Mouse (Mus musculus) ES-E14 (cell line): Measurements from ENCODE around the gene Wnt5a.

Experiments
- CHD2 ChIP-seq: IDR thresholded peaks from 2 replicates; pipeline ENCODE4 v1.6.1; 2014; ENCODE audit warnings: mild to moderate bottlenecking, low read depth, low read length, inconsistent platforms
- HCFC1 ChIP-seq: IDR thresholded peaks from 2 replicates; pipeline ENCODE4 v1.6.1; 2012; ENCODE audit warnings: low read length, inconsistent platforms, borderline replicate concordance; ENCODE audit not compliant: insufficient read depth
- MAFK ChIP-seq: IDR thresholded peaks from 2 replicates; pipeline ENCODE4 v1.6.1; 2014; ENCODE audit warnings: mild to moderate bottlenecking, low read depth, low read length, inconsistent platforms; ENCODE audit not compliant: insufficient read depth
- ZC3H11A ChIP-seq: IDR thresholded peaks from 2 replicates; pipeline ENCODE4 v1.6.1; 2012; ENCODE audit warnings: low read depth, mild to moderate bottlenecking, inconsistent platforms, low read length, borderline replicate concordance
- ZNF384 ChIP-seq: IDR thresholded peaks from 2 replicates; pipeline ENCODE4 v1.6.1; 2012; ENCODE audit warnings: low read depth, low read length, inconsistent platforms

GRCm38 (mm10) chr14:28457428-28457827 lies 47.1 kb upstream of the Wnt5a start:
- no peak for TF ChIP-seq CHD2
- TF ChIP-seq MAFK = no peak
- no peak for TF ChIP-seq ZNF384
- no peak for TF ChIP-seq HCFC1
- TF ChIP-seq ZC3H11A = no peak
